Mouse (Mus musculus) G1E-ER4 (cell line): Measurements from ENCODE around the gene Gc. TPM values are rescaled to one million over a fixed set of nuclear protein-coding genes. Genes with fewer than 3 reads are reported as not detected.

Experiments used
- GATA1 ChIP-seq: IDR thresholded peaks from one replicate; pipeline ENCODE4 v1.8.0; 2012; ENCODE audit warnings: low read length, inconsistent platforms
- polyA plus RNA-seq: library from polyadenylated mRNA; stranded (reverse); fragments of >175 nt; gene quantifications from 2 replicates; pipeline ENCODE4 v1.2.3, GENCODE M21; 2012

Gene Gc
- polyA plus RNA-seq, 1 experiment, result not detected

DNA sequence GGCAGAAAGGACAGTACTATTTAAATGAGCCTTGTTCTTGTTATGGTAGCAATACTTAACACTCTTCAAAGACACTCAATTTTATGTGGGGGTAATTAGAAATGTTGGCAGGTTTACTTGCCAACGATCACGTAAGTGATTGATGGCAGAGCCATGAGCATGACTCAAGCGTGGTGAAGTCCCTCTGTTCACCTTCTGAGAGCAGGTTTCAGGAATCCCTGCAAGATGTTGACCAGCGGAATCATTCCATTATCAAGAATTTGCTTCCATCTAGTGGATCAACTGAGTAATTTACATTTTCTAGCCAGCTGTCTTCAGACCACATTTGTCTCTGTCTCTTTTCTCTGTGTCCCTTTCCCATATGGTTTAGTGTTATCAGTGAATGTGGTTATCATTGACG lies 73.5 kb downstream of the Gc start:
- no peak for TF ChIP-seq GATA1

DNA sequence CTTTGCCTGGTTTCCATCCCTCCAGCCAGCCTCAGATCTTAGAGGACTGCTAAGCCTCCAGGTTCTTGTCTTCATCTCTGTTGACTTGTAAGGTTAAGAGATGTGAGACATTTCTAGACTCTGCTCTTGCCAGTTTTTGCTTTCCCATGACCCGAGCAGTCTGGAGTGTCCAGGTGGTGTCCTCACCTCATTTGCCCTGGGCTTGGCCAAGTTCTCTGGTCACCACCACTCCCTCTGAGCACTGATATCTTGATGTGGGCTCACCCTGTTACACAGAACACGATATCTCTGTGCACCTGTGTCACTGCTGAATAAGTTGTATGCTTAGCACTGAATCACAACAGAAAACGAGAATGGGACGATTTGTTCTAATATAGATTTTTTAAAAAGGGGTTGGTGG lies 76.4 kb downstream of the Gc start:
- no peak for TF ChIP-seq GATA1

DNA sequence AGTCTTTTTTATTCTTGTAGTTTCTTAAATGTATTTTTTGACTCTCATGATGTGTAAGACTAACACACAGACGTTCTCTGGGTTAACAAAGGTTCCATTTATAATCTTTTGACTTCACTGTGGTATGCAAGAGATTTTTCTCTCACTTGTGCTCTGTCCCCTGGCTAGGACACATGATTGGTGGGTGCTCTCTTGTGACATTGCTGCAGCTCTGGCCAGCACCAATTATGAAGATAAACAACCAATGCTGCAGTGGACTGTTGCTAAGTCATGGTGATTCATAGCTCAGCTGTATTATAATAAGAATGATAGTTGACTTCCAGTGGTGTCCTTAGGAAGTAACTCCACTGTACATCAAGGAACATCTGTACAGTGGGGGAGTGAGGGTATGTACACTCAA lies 87.6 kb downstream of the Gc start:
- no peak for TF ChIP-seq GATA1

DNA sequence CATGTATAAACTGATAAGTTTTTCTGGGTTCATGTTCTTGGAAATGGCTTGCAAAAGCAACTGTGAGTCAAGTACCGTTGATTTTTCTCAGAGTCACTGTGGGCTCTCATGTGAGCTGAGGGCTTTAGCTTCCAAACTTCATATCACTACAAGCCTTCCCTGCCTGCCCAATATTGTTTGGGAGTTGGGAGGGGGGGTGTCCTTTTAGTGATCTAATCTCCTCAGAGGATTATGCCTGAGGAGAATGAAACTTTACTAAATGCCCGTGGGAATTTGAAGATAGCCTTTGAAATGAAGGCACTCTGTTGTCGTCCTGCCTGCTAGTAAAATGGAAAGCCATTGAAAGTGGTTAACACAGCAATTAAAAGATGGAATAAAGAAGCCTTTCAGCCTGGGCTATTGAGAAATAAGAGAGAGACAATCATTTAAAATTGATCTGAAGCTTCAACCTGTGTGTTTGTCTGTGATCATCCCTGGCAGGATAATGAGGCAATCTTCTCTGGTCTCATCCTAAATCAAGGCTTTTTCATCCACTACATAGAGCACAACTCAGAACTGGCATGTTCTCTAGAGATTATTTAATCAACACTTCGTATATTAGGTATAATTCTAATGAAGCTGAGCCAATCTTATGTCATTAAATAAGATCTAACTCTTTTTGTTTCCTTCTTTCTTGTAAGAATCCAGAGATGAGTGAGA lies 89.5 kb downstream of the Gc start:
- no peak for TF ChIP-seq GATA1

Other genes starting within 250 kb of the Gc start
- not detected in 2 replicates for gene Npffr2, start 69.5 kb upstream of the Gc start, polyA plus RNA-seq